Mouse (Mus musculus) heart, postnatal 10 days (tissue): ENCODE results near the gene Fbxo30. TPM values are rescaled to one million over a fixed set of nuclear protein-coding genes. Genes with fewer than 3 reads are reported as not detected.
A peak's percentile ranks its signal among the peaks of the same experiment; 100 is the strongest.
"Not testable (repeated sequence)": the region's sequence is repeated elsewhere in the genome, so short reads cannot be mapped to it uniquely, and the experiment has no call there.

Source experiments
- DNase-seq, 2 experiments: peaks; one replicate each; pipeline ENCODE4 v3.0.0; 2021
- intact Hi-C: fragments of 180-260 bp; cut with DNase I; formaldehyde crosslinking; loops from one replicate; pipeline ENCODE4 v1.15.1; 2025
- total RNA-seq, 2 experiments: library from RNA; stranded (reverse); gene quantifications; 2 replicates each; pipeline ENCODE4 v1.2.3; 2021

The Fbxo30 gene
- 10 to 100 TPM; 25.7 to 27.1 TPM for total RNA-seq

DNA sequence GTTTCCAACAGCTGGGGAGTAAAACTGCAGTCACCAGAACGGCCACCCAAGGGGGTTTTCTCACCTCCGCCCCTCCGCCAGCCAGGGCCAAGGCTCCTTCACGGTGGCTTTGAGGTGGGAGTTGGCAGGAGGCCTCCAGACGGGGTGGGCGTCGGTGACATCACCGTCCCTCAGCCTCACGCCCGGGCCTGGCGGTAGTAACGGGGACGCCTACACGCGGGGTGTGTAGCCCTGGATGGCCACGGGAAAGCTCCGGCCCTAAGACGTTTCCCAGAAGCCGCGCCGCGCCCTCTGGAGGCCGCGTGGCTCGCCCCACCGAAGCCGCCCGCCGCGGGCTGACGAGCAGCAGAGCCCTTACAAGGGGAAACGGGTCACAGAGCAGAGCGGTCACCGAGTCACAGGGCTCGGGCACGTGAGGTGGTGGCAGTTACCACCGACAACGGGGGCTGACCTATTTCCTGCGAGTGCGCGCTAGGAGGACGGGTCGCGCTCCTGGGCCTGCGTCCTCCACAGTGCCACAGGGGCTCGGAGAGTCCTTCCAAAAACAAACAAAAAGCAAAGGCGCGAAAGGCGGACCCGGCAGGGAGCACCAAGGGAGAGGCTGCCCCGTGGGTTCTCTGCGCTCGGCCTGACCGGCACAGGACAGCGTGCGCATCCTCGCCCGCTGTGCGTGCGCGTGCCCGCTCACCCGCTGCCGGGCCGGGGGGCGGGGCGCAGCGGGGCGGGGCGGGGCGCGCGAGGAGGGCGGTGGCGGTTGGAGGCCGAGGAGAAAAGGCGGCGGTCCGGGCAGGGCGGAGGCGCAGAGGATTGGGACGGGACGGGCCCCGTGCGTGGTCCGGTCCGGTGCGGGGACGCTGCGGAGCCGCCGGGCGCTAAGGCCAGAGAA lies at the start of gene Fbxo30:
Gene Fbxo30, plus strand, starts transcription at position 753 of the 886 bp plus-strand sequence.
- intact Hi-C loops: loop anchor here (1.0 to 5.0 kb wide), 2 partner anchors 62 to 69 kb away; partner anchors contain the start of gene Epm2a
- DNase-seq: peak; percentile 95

DNA sequence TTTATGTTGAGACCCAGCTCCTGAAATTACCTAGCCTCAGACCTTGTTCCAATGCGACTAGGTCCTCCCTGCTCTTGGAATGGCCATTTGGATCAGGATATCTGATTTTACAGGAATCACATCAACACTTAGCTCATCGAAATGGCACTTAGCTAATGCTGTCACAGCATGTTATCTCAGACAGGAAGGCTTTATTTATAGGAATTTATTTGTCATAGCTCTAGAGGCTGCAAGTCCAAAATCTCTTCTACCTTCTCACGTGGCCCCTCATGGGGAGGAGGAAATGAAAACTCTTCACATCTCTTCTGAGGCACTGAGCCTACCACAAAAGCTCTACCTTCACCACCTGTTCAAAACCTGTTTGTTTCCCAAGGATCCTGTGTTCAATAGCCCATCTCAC lies 47.9 kb upstream of the Fbxo30 start:
- DNase-seq: no peak
- intact Hi-C loops: no loop called here

DNA sequence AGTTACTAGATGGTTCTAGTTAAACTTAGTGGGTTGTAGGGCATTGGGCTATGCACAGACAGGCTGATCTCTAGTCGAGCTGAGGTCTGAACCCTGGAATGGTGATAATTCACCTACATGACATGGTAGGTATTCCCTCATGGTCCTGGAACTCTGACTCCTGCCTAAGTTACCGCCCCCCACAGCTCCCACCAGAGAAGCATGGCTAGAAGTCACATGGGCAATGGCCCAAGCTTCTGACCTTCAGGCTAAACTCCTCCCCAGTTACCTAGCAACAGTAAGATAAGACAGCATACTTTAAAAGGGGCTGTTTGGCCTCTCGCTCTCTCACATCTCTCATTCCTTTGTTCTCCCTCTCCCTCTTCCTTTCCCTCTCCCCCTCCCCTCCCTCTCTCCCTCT lies 38.1 kb upstream of the Fbxo30 start:
- intact Hi-C loops, DNase-seq: not testable (repeated sequence)

DNA sequence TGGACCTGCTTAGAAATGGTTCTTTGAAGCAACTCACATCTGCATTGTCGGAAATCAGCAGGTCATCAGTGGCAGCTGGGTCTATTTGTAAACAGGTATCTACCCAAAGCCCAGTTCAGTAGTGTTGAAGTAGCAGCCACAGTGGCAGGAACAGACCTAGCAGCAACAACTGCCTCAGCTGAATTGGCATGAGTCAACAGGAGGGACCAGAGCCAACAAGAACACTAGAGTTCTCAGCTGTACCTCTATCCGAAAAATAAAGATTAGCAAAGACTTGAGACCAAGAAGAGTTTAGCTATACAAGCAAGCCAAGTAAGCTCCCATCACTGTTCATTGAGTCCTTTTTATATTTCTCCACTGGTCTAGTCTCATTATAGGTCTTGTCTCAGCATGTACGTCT lies 32.9 kb upstream of the Fbxo30 start:
- intact Hi-C loops: no loop called here
- DNase-seq: no peak

DNA sequence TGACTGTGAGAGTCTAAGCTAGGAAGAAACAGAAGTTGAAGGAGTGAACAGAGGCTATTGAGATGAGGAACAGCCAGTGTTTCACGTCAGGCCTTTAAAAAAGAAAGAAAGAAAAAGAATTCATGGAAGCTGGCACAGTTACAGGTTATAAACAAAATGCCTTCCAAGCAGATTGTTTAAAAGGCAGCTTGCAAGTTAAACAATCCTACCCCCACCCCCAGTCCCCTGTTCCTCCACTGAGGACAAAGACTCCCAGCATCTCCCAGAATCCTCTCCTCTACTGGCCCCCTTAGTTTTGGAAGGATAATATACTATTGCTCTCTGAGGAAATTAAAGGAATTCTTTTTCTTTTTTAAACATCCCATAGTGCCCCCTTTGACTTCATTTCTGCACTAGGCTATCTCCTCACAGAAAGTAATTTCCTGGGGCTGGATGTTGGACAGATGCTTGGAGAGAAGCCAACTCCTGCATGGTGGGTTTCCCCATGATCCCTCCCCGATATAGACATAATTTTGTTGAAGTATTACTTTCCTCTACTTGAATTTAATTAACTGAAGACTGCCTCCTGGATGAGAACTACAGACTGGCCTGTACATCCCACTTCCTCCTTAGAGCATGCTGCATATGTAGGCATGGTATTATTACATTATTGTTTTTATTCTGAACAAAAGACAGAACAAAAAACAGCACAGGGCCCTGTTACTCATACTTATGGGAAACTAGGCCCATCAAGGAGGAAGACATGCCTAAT lies 30.7 kb upstream of the Fbxo30 start:
- intact Hi-C loops: no loop called here
- no peak for DNase-seq

DNA sequence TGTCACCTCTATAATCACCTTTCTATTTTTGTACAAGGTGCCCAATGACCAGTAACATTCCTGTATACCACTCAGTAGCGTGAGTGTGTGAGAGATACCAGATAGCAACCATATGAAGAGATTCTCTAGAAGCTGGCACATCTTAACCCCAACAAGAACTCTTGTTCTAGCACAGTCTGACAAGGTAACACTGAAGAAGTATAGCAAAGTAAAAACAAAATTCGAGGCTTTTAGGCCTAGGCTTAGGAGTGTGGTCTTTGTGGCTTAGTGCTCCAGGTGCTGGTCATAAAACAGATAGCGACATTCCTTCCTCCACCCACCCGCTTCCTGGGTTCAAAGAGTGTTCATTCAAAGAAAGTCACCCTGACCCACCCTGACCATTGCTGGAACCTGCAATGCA lies 27.5 kb upstream of the Fbxo30 start:
- intact Hi-C loops, DNase-seq: not testable (repeated sequence)

DNA sequence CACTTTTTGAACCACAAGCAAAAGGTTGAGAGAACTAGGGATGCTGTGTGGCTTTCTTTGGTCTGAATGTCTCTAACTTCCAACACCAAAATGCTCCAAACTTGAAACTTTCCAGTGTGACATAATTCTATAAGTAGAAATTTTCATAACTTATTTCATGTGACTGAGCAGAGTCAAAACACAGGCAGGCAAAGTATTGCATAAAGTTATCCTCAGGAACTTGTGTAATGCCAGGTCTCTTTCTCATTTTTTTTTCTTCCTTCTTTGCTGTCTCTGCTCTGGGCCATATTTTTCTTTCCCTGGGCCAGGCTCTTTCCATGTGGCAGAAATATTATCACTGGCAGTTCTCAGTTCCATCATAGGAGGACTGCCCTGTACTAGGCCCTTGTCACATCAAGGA lies 21.0 kb upstream of the Fbxo30 start:
- DNase-seq: no peak
- intact Hi-C loops: no loop called here

DNA sequence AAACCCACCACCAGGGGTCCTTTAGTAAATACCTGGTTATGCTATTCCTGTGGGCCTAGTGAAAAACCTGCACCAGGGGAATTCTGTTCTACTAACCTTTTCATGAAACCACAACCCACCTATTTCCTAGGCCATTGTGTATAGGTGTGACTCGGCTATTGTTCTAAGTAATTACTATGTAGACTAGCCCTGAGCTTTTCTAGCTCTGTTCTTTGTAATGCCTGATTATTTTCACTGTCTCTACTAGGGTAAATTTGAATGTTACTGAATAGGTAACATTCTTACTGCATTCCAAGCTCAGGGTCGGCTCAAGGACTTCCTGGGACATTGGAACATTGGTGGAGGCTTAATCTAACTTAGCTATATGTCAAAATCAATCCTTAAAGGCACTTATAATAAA lies 18.8 kb upstream of the Fbxo30 start:
- intact Hi-C loops, DNase-seq: not testable (repeated sequence)

DNA sequence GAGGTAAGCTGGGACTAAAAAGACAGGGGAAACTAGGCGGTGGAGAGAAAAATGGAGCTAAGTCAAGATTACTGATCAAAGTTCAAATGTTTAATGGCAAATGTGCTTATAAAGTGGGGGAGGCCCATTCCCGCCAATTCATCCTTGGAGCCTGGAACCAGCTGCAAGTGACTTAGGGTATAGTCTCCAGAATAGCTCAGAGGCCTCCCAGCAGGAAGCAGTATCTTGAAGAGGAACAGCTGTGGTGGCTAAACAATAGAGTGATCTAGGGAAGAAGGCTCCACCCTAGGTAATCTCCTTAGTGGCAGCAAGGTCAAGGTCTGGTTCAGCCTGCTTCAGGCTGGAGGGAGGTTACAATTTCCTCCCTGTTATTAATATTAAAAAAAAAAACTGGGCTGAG lies 17.3 kb upstream of the Fbxo30 start:
- intact Hi-C loops, DNase-seq: not testable (repeated sequence)

DNA sequence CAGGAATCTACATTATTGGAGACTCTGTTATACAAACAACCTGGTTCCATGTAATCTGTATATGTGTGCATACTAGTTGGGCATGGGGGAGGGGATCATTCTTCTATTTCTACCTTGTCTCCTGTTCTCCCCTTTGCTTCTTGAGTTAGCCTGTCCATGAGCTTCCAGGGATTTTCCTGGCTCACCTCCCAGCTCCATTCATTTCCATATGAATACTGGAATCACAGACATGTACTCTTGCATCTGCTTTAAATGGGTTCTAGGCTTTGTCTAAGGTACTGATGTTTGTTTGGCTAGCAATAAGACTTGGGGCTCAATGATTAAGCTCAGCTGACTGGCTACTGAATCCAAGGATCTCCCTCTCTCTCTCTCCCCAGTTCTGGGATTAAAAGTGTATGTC lies 12.0 kb upstream of the Fbxo30 start:
- no peak for DNase-seq
- intact Hi-C loops: no loop called here

DNA sequence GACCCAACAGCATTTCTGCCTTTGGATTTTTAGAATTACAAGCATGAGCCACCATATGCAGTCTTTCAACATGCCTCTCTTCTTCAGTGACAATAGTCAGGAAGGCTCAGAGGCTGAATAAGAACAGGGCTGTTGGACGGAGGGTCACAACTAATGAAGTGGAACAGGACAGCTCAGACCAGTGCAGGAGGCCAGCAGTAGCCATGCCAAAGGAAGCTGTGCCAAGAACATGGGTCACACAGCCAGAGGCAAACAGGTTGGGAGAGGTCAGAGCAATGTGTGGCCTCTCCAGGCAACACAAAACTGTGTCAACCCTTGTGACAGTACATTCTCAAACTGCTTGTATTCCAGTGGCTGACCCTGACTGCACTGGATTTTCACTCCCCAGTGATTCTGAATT lies 6.7 kb upstream of the Fbxo30 start:
- intact Hi-C loops: no loop called here
- peak; percentile 23 to 26 for DNase-seq

DNA sequence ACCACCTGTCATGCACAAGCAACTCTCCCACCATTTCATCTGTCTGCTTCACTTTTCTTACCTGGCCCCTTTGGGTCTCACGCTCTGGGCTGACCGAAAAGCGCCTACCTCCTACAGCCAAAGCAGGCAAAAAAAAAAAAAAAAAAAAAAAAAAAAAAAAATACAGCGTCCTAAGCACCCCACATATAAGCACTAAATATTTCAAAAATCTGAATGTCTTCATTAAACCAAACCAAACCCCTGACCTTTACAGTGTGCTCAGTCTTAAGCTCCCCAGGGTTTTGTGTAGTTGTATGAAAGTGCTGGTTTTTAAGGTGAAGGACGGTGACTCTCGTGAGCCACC lies 924 bp upstream of the Fbxo30 start:
- intact Hi-C loops: loop anchor here (5.0 kb wide), 1 partner anchor 68 kb away; no protein-coding TSS in a partner anchor
- DNase-seq: peak; percentile 10 to 25

DNA sequence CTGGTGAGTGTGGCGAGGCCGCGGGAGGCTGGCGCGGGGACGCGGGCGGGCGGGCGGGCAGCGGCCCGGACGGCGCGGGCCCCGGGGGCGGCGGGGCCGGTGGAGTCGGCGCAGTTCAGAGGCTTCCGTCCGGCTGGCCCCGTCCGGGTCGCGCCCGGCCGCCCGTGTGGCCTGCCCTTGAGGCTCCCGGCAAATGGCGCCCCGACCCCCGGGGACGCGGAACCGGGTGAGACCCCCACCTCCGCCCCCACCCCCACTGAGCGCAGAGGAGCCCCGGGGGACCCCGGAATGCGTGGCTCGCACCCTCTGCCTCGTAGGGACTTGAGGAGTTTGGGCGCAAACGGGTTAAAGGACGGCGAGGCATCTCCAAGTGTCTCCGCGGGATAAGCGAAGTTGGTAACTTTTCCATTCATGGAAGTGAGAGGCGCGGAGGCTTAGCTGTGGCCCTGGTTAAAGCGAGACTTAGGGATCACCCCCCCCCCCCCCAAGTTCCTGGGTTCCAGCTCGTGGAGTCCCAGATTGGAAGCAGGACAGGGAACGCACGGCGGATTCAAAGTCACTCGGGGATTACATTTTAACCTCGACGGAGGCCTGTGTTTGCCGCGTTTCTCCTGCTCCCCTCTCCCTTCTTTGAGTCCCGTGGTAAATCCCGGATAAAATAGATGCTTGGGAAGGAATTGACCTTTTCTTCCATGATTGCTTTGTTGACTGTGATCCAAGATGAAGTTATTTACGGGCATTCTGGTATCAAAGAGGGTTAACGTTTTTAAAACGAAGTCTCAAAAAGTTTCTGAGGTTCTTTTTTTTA lies 572 bp downstream of the Fbxo30 start:
- intact Hi-C loops: loop anchor here (1.0 to 5.0 kb wide), 3 partner anchors 62 to 132 kb away; partner anchors contain the start of genes Epm2a and Shprh
- peak; percentile 59 to 60 for DNase-seq

DNA sequence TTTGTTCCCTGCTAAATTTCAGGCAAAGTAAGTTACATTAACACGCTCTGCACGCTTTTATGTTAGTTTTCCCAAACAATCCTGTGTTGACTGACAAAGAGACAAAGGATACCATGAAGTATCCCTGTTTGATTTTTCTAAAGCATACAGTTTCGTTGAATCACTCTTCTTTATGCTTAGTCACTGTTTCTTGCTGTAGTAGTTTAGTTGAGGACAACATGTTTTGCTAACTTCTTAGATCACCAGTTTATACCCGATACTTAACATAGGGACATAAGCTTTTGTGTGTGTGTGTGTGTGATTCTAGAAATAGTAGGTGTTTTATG lies 1.1 kb downstream of the Fbxo30 start:
- DNase-seq: no peak
- intact Hi-C loops: loop anchor here (1.0 to 5.0 kb wide), 2 partner anchors 70 to 133 kb away; partner anchors contain the start of gene Shprh

DNA sequence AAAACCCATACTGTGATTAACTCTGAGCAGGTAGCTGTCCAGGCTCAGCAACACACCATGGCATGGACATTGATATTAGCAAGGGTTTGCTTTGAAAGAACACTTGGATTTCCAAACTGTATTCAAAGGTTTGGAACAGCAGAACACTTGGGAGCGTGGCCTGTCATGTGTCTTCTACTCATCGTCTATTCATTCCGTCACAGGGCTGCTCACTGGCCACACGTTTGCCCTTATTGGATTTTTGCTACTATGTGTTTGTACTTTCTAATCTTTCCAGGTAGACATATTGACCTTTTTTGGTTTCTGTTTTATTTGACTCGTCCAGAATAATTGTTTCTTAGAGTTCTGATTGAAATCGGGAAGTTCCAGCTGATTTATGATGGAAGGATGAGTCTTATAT lies 17.3 kb downstream of the Fbxo30 start:
- DNase-seq: no peak
- intact Hi-C loops: no loop called here

DNA sequence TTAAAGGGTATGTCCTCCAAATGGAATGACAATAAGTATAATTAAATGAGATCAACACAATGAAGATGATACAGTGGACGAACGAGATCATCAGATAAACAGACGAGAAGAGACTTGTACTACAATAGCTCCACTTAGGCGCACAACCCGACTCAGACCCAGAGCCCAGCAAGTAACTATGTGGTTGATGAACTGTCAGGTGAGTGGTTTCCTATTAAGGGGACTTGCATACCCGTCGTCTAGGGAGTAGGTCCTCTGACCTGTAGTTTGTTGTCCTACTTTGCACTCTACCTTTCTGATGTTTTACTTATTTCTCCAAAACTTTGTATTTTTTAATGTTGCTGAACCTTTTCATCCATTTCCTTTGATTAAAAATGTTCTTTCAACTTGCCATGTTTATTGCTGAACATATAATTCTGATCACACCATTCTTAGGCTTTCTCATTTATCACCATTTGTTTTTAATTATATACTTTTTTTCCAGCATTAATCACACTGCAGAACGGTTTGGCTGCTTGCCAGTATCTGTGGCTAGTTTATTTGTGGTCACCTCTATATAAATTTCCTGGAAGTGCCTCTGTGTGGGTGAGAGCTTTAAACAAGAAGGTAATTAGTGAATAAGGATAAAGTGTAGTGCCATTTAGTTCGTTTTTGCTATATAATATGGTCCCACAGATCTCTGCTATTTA lies 24.4 kb downstream of the Fbxo30 start:
- peak; percentile 15 to 21 for DNase-seq
- intact Hi-C loops: no loop called here

DNA sequence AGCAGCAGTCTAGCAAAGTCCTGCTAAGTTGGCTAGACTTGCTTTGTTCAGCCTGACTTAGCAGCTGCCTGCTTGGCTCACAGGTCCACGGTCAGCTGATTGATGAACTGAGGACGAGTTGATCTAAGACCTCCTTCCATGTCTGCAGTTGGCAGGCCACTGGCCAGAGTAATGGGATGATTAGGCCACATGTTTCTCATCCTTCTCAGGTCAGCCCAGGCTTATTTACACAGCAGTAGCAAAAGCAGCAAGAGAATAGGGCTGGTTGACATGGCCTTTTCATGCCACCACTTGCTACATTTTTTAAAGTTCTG lies 24.9 kb downstream of the Fbxo30 start:
- DNase-seq: peak; percentile 36 to 39

DNA sequence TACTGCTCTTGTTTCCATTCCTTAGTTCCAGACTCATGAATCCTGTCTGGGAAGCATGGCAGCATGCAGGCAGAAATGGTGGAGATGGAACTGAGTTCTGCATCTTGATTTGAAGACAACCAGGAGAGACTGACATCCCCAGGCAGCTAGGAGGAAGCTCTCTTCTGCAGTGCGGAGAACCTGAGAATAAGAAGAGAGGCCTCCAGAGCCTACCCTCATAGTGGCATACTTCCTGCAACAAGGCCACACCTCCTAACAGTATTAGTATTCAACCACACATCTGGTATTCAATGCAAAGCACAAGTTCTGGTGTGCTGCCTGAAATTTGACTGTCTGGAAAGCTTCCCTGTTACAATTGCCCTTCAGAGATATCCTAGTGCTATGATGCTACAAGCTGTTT lies 28.7 kb downstream of the Fbxo30 start:
- intact Hi-C loops: no loop called here
- no peak for DNase-seq

More for the DNA sequence above, 24.9 kb downstream of the Fbxo30 start:
- intact Hi-C loops: no loop called here

DNA sequence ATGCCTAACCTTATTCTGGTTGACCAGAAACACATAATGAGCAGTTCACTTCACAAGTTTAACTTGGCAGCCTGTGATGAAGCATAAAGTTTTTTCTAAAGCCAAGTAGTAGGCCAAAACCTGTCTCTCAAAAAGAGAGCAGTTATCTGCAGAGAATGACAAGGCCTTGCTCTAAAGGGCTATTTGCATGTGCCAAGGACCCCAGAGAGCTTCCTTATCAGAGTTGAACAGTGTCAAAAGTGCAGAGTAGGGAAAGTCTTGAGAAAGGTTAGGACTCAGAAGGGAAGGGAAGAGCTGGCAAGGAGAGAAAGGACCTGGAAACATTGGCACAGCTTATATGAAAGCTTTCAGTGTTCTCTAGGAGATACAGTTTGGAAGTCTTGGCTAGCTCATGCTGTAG lies 29.4 kb downstream of the Fbxo30 start:
- intact Hi-C loops: no loop called here
- no peak for DNase-seq

DNA sequence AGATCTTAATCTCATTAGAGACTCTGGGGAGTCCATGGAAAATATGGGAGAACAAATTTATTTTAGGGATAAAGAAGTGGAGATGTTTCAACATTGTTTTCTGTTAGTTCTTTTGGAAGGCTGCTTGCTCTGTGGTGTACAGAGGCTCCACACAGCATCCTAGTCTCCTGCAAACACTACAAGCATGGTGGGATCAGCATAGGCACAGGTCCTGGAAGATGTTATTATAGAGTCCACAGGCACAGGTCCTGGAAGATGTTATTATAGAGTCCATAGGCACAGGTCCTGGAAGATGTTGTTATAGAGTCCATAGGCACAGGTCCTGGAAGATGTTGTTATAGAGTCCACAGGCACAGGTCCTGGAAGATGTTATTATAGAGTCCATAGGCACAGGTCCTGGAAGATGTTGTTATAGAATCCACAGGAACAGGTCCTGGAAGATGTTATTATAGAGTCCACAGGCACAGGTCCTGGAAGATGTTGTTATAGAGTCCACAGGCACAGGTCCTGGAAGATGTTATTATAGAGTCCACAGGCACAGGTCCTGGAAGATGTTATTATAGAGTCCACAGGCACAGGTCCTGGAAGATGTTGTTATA lies 36.8 kb downstream of the Fbxo30 start:
- intact Hi-C loops, DNase-seq: not testable (repeated sequence)
